Mouse (Mus musculus): Measurements from ENCODE around the gene Tmem208. TPM values are rescaled to one million over a fixed set of nuclear protein-coding genes. Genes with fewer than 3 reads are reported as not detected.

The Tmem208 gene
- polyA plus RNA-seq, 1 experiment from 2014 or later, result 115 TPM

- peaks cover 8% of the 10 kb centered on the region; the same call in 1 of the 2 replicates for H3K36me3 ChIP-seq (ENCODE audit: insufficient read depth)
- H3K4me3 ChIP-seq (ENCODE audit: low read depth, low read length), result 0 out of 2 replicates have a peak overlapping the region, but pooled peaks have one; percentile 3
- H3K4me2 ChIP-seq, result peak overlapping the region; percentile 53
- WGBS, result 29% methylated on average over 33 of the region's 33 CpGs
- peaks cover 13% of the 10 kb centered on the region for H3K4me1 ChIP-seq (ENCODE audit: insufficient read depth)
- H3K27ac ChIP-seq (ENCODE audit: low read depth), result no peak overlapping the region
- DNase-seq, result peak; percentile 72
- peak; percentile 78 for TF ChIP-seq CTCF (IDR thresholded peaks at IDR 0.05; ENCODE audit: low read depth)
- H3K9ac ChIP-seq, result no peak overlapping the region
- no peaks in the 10 kb centered on the region for H3K9me3 ChIP-seq (ENCODE audit: low read depth, low read length)
- H3K27me3 ChIP-seq (ENCODE audit: insufficient read depth, low read length), result no peaks in the 10 kb centered on the region
- peak; percentile 39; the same call in 1 of the 2 replicates for ATAC-seq (ENCODE audit: insufficient read depth)
Observed at GRCm38 (mm10) chr8:105374513-105374966, 48.4 kb downstream of the Tmem208 start.

- no peaks in the 10 kb centered on the region for H3K36me3 ChIP-seq (ENCODE audit: insufficient read depth)
- no peak overlapping the region for H3K9ac ChIP-seq
- no peak for TF ChIP-seq CTCF (IDR thresholded peaks at IDR 0.05; ENCODE audit: low read depth)
- DNase-seq (peak; percentile 88), ATAC-seq (ENCODE audit: insufficient read depth) (peak; percentile 67)
- peaks cover 15% of the 10 kb centered on the region for H3K4me1 ChIP-seq (ENCODE audit: insufficient read depth)
- H3K27ac ChIP-seq (ENCODE audit: low read depth), result peak overlapping the region; percentile 46
- H3K9me3 ChIP-seq (ENCODE audit: low read depth, low read length), result no peaks in the 10 kb centered on the region
- WGBS, result 42% methylated on average over 19 of the region's 19 CpGs
- H3K4me3 ChIP-seq (ENCODE audit: low read depth, low read length), result no peak overlapping the region
- no peaks in the 10 kb centered on the region for H3K27me3 ChIP-seq (ENCODE audit: insufficient read depth, low read length)
- no peak overlapping the region for H3K4me2 ChIP-seq
Observed at GRCm38 (mm10) chr8:105378673-105379072, 52.5 kb downstream of the Tmem208 start.

GRCm38 (mm10) chr8:105380308-105380707 is 54.2 kb downstream of the Tmem208 start:
- Histone ChIP-seq H3K4me2 (no peak overlapping the region), H3K4me1 (ENCODE audit: insufficient read depth) (peaks cover 15% of the 10 kb centered on the region), H3K4me3 (ENCODE audit: low read depth, low read length) (no peak overlapping the region), H3K9me3 (ENCODE audit: low read depth, low read length) (no peaks in the 10 kb centered on the region), H3K9ac (no peak overlapping the region), H3K36me3 (ENCODE audit: insufficient read depth) (no peaks in the 10 kb centered on the region), H3K27ac (ENCODE audit: low read depth) (no peak overlapping the region), H3K27me3 (ENCODE audit: insufficient read depth, low read length) (no peaks in the 10 kb centered on the region)
- ATAC-seq (ENCODE audit: insufficient read depth) (no peak), DNase-seq (no peak)
- WGBS, result 73% methylated on average over 12 of the region's 12 CpGs
- TF ChIP-seq CTCF (IDR thresholded peaks at IDR 0.05; ENCODE audit: low read depth), result no peak

DNA sequence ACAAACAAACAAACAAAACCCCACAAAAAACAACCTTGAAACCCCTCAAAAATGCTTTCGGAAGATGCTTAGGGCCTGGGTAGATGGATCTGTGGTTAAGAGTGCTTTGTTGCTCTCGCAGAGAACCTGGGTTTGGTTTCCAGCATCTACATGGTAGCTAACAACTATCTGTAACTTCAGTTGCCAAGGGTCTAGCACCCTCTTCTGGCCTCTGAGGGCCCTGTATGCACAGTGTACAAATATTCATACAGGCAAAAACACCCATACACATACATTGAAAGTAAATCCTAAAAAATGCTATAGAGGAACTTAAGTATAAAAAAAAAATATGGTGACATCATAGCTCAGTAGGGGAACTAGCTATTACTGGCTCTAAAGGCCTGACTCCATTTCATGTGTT is 57.9 kb downstream of the Tmem208 start:
- H3K9ac ChIP-seq, result no peak overlapping the region
- H3K27me3 ChIP-seq (ENCODE audit: insufficient read depth, low read length), result no peaks in the 10 kb centered on the region
- no peak for ATAC-seq (ENCODE audit: insufficient read depth)
- WGBS, result 94% methylated on average over 2 of the region's 2 CpGs
- DNase-seq, result no peak
- peaks cover 6% of the 10 kb centered on the region; the same call in 1 of the 2 replicates for H3K4me1 ChIP-seq (ENCODE audit: insufficient read depth)
- no peaks in the 10 kb centered on the region for H3K9me3 ChIP-seq (ENCODE audit: low read depth, low read length)
- H3K4me3 ChIP-seq (ENCODE audit: low read depth, low read length), result no peak overlapping the region
- H3K36me3 ChIP-seq (ENCODE audit: insufficient read depth), result no peaks in the 10 kb centered on the region
- H3K27ac ChIP-seq (ENCODE audit: low read depth), result no peak overlapping the region
- TF ChIP-seq CTCF (IDR thresholded peaks at IDR 0.05; ENCODE audit: low read depth), result no peak
- no peak overlapping the region for H3K4me2 ChIP-seq

MicroRNAs encoded within 50 kb of the gene (microRNA counts, 519-probe panel; counts per million panel counts)
- 2,315 counts per million, percentile 37 among the panel's probes with 10 or more counts for microRNA mmu-miR-328

Small RNA genes within 50 kb of the gene (microRNA-seq; reads per million reads assigned to microRNA genes)
- gene Gm27320 (ENCODE audit: borderline number of aligned reads) (not detected), gene Mir328 (ENCODE audit: borderline number of aligned reads) (255 reads per million, percentile 59 among the genes with 10 or more reads in this experiment)

Other genes starting within 250 kb of the Tmem208 start
- not detected in 2 replicates for gene Ces3b, start 242.6 kb upstream of the Tmem208 start, polyA plus RNA-seq (2014; fragmentation: Nextera tagmentation; extraction: Ambion mirVana)
- gene Ces4a, start 194.6 kb upstream of the Tmem208 start, polyA plus RNA-seq (2014; fragmentation: Nextera tagmentation; extraction: Ambion mirVana), result not detected in 2 replicates
- 81.4 and 85.2 TPM in 2 replicates for gene Cbfb, start 155.7 kb upstream of the Tmem208 start, polyA plus RNA-seq (2014; fragmentation: Nextera tagmentation; extraction: Ambion mirVana)
- 35.4 and 36.1 TPM in 2 replicates for gene D230025D16Rik, start 101.2 kb upstream of the Tmem208 start, polyA plus RNA-seq (2014; fragmentation: Nextera tagmentation; extraction: Ambion mirVana)
- gene B3gnt9, start 71.2 kb upstream of the Tmem208 start, polyA plus RNA-seq (2014; fragmentation: Nextera tagmentation; extraction: Ambion mirVana), result 17.4 and 21.2 TPM in 2 replicates
- 24.3 and 26.1 TPM in 2 replicates for gene Tradd, start 61.7 kb upstream of the Tmem208 start, polyA plus RNA-seq (2014; fragmentation: Nextera tagmentation; extraction: Ambion mirVana)
- gene Fbxl8, start 61.7 kb upstream of the Tmem208 start, polyA plus RNA-seq (2014; fragmentation: Nextera tagmentation; extraction: Ambion mirVana), result 3.8 and 4.6 TPM in 2 replicates
- gene Hsf4, start 56.6 kb upstream of the Tmem208 start, polyA plus RNA-seq (2014; fragmentation: Nextera tagmentation; extraction: Ambion mirVana), result 0.33 and 0.34 TPM in 2 replicates
- 0.61 and 1.1 TPM in 2 replicates for gene Nol3, start 50.2 kb upstream of the Tmem208 start, polyA plus RNA-seq (2014; fragmentation: Nextera tagmentation; extraction: Ambion mirVana)
- 9.0 and 9.5 TPM in 2 replicates for gene 4931428F04Rik, start 36.5 kb upstream of the Tmem208 start, polyA plus RNA-seq (2014; fragmentation: Nextera tagmentation; extraction: Ambion mirVana)
- gene Exoc3l, start 30.3 kb upstream of the Tmem208 start, polyA plus RNA-seq (2014; fragmentation: Nextera tagmentation; extraction: Ambion mirVana), result 31.9 and 33.3 TPM in 2 replicates
- 102 and 112 TPM in 2 replicates for gene E2f4, start 28.7 kb upstream of the Tmem208 start, polyA plus RNA-seq (2014; fragmentation: Nextera tagmentation; extraction: Ambion mirVana)
- gene Elmo3, start 20.8 kb upstream of the Tmem208 start, polyA plus RNA-seq (2014; fragmentation: Nextera tagmentation; extraction: Ambion mirVana), result 5.2 and 8.0 TPM in 2 replicates
- 2.7 and 3.1 TPM in 2 replicates for gene Lrrc29, start 76 bp upstream of the Tmem208 start, polyA plus RNA-seq (2014; fragmentation: Nextera tagmentation; extraction: Ambion mirVana)
- gene Fhod1, start 21.6 kb downstream of the Tmem208 start, polyA plus RNA-seq (2014; fragmentation: Nextera tagmentation; extraction: Ambion mirVana), result 15.8 and 18.8 TPM in 2 replicates
- 9.9 and 10.9 TPM in 2 replicates for gene Slc9a5, start 22.5 kb downstream of the Tmem208 start, polyA plus RNA-seq (2014; fragmentation: Nextera tagmentation; extraction: Ambion mirVana)
- 1.8 and 1.9 TPM in 2 replicates for gene Plekhg4, start 46.9 kb downstream of the Tmem208 start, polyA plus RNA-seq (2014; fragmentation: Nextera tagmentation; extraction: Ambion mirVana)
- gene Kctd19, start 87.1 kb downstream of the Tmem208 start, polyA plus RNA-seq (2014; fragmentation: Nextera tagmentation; extraction: Ambion mirVana), result 0.12 and 0.32 TPM in 2 replicates
- gene Lrrc36, start 87.2 kb downstream of the Tmem208 start, polyA plus RNA-seq (2014; fragmentation: Nextera tagmentation; extraction: Ambion mirVana), result 0.34 and 0.50 TPM in 2 replicates
- gene Tppp3, start 145.2 kb downstream of the Tmem208 start, polyA plus RNA-seq (2014; fragmentation: Nextera tagmentation; extraction: Ambion mirVana), result 41.1 and 42.3 TPM in 2 replicates
- gene Zdhhc1, start 170.5 kb downstream of the Tmem208 start, polyA plus RNA-seq (2014; fragmentation: Nextera tagmentation; extraction: Ambion mirVana), result 40.0 and 41.9 TPM in 2 replicates
- gene Hsd11b2, start 192.4 kb downstream of the Tmem208 start, polyA plus RNA-seq (2014; fragmentation: Nextera tagmentation; extraction: Ambion mirVana), result 4.8 and 5.9 TPM in 2 replicates
- gene Atp6v0d1, start 239.7 kb downstream of the Tmem208 start, polyA plus RNA-seq (2014; fragmentation: Nextera tagmentation; extraction: Ambion mirVana), result 74.6 and 81.0 TPM in 2 replicates

Data from lung, embryonic 14.5 days (tissue).